Mouse (Mus musculus) embryo, embryonic 9.5 days (tissue): ENCODE data around the gene Osbpl5.
"Not testable (repeated sequence)": the region's sequence is repeated elsewhere in the genome, so short reads cannot be mapped to it uniquely, and the experiment has no call there.

Source experiments
- DNase-seq: peaks from one replicate; pipeline ENCODE4 v3.0.0-alpha.2; 2017; ENCODE audit errors: extremely low spot score

Gene Osbpl5

GRCm38 (mm10) chr7:143709395-143709794 lies 47.4 kb downstream of the Osbpl5 start:
- DNase-seq: no peak

DNA sequence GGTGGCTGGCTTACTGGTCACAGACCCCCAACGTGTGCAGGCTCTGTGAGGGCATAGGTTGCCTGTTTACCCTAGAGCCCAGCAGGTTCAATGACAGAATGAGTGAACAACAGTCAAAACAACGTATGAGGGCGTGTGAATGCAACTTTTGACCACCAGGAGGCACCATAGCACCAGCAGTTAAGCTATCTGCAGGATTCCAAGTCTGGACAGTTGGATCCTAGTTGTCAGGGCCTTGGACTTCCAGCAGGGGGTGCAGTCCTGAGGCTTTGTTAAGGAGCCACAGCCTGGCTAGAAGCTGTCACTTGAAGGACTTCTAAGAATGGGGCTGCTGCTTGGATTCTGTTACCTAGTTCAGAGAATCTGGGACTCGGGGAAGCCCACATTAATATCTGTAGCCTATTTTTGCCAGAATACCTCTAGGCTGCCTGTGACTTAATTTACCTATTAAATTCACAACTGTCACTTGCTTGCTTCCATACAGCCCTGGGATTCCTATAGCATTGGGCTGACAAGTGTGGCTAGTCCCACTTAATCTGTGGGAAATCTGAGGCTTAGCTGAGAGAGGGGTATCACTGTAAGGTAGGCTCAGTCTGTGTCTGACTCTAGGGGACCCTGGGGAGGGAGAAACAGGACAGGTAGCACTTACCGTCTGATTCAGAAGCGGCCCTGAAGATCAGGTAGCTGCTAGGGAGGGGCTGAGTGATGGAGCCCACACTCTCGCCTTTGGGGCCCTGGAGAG lies 49.9 kb downstream of the Osbpl5 start:
- DNase-seq: peak; percentile 87

DNA sequence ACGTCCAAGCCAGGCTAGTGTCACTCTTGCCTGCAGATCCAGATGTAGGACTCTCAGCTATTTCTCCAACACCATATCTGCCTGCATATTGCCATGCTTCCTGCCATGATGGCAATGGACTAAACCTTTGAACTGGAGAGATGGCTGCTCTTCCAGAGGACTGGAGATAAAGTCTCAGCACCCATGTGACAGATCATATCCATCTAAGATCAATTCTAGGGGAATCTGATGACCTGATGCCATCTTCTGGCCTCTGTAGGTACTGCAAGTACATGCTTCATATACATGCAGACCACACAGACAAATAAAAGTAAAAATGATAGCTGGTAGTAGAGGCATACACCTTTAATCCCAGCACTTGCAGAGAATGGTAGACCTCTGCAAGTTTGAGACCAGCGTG lies 60.6 kb downstream of the Osbpl5 start:
- DNase-seq: peak; percentile 25

GRCm38 (mm10) chr7:143694550-143694949 lies 62.2 kb downstream of the Osbpl5 start:
- no peak for DNase-seq

- no peak for DNase-seq
These were observed 63.9 kb downstream of the Osbpl5 start for GRCm38 (mm10) chr7:143692746-143693510.

DNA sequence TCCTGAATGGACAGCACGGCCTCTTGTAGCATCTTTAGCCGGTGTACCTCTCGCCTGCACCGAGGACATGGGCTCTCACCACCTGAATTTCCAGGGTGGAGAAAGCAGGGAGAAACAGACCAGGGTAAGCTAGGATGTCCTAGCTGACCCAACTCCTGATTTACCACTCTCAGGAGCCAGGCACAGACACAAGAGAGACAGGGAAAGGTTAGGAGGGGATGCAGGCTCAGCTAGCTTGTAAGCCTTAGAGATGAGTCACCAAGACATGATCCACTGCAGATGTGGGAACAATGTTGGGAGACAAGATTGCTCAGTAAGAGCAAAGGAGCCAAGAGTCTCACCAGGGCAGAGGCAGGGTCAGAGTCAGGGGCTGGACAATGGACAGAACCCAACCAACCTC lies 64.9 kb downstream of the Osbpl5 start:
- DNase-seq: no peak

DNA sequence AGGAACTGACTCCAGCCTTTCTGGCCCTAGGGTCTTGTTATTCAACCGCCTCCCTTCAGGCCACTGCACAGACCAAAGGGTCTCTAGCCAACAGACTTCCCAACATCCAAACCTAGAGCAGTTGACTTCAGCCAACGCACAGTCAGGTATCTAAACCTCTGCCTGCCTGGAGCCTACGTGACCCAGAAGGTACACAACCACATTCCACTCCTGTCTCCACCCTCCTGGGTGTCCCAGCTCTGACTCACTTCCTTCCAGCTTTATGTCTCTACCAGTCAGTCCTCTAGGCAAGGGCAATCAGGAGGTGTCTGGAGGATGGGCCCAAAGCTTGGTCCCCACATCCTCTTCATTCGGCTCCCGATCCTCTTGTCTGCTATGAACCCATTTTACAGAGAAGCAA lies 65.6 kb downstream of the Osbpl5 start:
- DNase-seq: no peak

DNA sequence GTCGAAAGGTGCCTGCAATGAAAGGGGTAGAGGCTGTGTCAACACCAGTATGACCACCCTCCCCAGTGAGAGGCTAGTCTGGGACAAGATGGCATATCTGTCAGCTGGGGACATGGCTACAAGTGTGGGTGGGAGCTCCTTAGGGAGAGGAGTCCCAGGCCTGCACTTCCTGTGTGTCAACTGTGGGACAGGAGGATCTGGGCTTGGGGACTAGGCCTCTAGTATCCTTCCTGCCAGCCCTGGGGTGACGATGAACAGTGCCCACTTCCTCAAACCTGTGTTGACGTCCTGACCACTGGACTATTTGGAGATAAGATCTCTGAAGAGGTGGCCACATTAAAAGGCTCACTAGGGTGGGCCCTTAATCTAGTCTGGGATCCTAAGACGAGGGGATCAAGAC lies 66.8 kb downstream of the Osbpl5 start:
- no peak for DNase-seq

DNA sequence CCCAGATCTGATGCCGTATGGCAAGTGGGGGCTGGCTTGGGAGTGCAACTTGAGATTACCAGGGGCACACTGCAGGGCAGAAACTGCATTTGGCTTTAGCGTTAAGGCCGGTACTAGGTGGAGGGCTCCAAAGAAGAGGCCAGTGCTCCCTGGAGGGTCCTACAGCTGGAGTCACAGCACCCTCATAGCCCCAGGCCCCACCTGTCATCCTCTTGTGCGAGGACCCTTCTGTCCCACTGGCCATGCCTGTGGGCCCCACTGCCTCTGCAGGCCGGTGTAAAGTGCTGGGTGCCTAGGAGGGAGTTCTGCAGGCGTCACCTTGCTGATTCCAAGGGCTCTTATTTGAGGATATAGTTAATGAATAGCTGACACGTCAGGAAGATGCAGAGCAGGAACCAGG lies 67.3 kb downstream of the Osbpl5 start:
- DNase-seq: no peak

- DNase-seq: not testable (repeated sequence)
These were observed 70.1 kb downstream of the Osbpl5 start for GRCm38 (mm10) chr7:143686676-143687075.

- DNase-seq: not testable (repeated sequence)
These were observed 70.6 kb downstream of the Osbpl5 start for GRCm38 (mm10) chr7:143686191-143686590.

- peak; percentile 49 for DNase-seq
These were observed 71.3 kb downstream of the Osbpl5 start, which contains the start of gene Tnfrsf23 for GRCm38 (mm10) chr7:143685359-143686067. TSS of gene Tnfrsf23 (minus strand) at chr7:143685872.

- DNase-seq: not testable (repeated sequence)
These were observed 72.2 kb downstream of the Osbpl5 start for GRCm38 (mm10) chr7:143684569-143684968.

DNA sequence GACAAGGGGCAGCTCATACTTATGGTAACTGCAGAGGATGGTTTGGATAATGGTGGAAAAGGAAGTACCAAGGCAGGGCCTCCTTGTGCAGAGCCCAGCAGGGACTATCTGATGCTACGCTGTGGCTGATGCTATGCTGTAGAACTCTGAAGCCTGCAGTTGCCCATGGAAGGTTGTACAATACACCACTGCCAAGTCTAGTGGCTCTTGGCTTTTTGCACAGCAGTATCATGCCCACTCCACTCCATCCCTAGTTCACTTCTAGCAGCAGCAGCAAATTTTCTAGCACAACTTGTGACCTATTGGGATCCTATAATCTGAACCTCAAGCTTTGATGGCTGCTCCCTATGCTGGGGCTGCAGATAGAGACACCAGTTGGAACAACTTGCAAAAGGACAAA lies 75.2 kb downstream of the Osbpl5 start:
- no peak for DNase-seq

DNA sequence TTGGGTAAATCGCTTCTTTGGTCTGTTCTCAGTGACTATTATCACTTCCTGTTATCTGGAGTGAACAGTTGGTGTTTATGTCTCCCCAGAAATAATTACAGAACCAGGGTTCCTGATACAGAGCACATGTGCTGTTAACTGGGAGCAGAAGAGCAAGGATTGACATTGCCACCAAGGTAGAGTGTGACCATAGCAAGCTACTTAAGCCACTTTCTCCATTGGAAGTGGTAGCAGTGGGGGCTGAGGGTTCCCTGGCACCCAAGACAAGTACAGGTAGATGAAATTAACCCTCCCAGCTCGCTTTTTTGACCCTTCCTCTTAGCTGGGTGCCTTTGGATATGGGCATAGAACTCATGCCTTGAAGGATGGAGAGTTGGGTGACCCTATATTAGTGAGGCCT lies 75.9 kb downstream of the Osbpl5 start:
- not testable (repeated sequence) for DNase-seq

DNA sequence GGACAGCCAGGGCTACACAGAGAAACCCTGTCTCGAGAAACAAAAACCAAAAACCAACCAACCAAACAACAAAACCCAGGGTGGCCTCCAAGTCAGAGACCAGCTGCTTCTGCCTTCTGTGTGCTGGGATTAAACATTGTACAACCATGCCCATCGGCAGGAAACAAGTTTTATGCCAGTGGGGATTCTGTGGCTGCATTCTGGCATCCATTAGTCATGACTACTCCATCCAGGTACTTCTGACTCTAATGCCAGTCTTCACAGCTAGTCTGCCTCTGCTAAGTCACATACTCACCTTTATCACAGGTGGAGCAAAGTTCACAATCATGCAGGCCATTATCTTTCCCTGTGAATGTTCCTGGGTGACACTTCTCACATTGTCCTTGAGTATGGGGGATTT lies 77.1 kb downstream of the Osbpl5 start:
- not testable (repeated sequence) for DNase-seq

- no peak for DNase-seq
These were observed 90.1 kb downstream of the Osbpl5 start for GRCm38 (mm10) chr7:143666427-143667311.

GRCm38 (mm10) chr7:143663470-143663869 lies 93.3 kb downstream of the Osbpl5 start:
- no peak for DNase-seq

DNA sequence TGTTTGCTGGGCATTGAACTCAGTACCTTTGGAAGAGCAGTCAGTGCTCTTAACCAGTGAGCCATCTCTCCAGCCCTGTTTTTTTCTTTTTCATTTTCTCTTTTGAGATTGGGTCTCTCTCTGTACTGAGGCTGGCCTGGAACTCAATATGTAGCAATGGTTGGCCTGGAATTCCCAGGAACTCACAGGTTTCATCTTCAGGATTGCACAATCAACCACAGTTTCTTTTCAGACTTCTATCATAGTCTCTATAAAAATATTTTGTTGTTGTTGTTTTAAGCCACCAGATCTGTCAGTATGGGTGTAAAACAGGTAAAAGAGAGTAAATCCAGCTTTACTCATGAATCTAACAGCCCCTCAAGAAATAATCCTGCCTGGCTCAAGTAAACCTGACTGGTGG lies 96.0 kb downstream of the Osbpl5 start:
- DNase-seq: no peak

DNA sequence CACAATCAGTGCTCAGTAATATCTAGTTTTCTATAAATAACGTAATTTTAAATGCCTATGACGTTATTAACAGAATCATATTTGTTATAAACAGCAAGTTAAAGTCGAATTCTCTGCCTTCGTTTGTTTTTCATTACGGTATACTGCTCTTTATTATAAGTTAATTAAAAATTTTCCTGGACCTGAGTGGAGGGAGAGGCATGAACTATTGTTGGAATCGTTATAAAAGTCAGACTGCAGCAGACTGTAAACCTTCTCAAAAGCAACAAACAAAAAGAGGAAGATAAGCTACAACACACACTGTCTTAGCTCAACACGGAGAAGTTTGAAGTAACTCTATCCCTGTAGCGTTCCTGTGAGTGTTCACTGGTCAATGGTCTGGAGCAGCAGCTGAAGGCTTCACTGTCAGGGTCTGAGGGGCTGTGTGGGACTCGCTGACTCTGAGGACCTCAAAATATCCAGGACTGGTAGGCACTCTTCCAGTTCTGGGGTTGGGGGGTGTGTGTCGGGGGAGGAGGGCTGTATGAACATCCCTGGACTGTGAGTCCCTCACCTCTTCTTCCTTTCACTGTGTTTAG lies 106.9 kb downstream of the Osbpl5 start:
- not testable (repeated sequence) for DNase-seq
